Mouse (Mus musculus) kidney, adult 18-20 months (tissue): ENCODE measurements around the gene Atp6v0e.
A peak's percentile ranks its signal among the peaks of the same experiment; 100 is the strongest.

ENCODE experiments used
- DNase-seq: peaks from one replicate; pipeline ENCODE4 v3.0.0; 2021

Atp6v0e gene

GRCm38 (mm10) chr17:26662978-26663683 is at the start of gene Atp6v0e:
TSS of gene Atp6v0e (plus strand) at chr17:26663231.
- DNase-seq, result peak; percentile 91

GRCm38 (mm10) chr17:26614286-26614685 is 48.7 kb upstream of the Atp6v0e start:
- DNase-seq, result no peak

GRCm38 (mm10) chr17:26614708-26615486 is 48.1 kb upstream of the Atp6v0e start:
- DNase-seq, result no peak

DNA sequence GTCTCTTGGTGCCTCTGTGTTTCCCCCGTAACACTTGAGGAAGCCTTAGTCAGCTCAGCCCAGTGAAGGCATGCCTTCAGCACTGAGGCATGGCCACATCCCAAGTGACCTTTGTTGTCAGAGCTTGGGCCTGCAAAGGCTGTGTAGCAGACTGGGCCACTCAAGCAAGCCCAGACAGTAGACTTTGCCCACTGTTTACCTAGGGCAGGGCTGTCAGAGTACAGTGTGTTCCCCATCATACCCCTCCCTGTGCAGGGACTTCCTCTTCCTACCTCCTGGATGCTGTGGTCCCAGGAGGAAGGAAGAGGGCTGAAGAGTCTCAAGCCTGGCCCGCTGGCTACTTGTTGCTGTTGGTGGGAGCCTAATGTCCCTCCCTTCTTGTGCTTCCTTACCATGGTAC is 46.3 kb upstream of the Atp6v0e start:
- DNase-seq, result peak; percentile 82

GRCm38 (mm10) chr17:26618498-26618897 is 44.5 kb upstream of the Atp6v0e start:
- DNase-seq, result no peak

DNA sequence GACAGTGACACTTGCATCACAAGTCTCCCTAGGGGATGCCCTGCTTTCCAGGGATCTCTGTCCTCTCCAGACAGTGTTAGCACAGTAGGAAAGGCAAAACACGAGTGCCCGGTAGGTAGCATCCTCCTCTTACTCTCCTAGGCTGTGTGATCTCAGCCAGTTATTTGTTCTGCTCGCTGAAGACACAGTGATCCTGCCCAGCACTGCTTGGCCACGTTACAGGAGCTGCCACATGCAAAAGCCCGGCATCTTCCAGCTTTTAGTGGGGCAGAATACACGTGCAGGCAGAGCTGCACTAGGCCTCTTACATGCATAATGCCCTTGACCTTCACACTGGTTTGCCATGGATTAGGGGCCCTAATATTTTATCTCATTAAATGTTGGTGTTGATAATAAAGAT is 43.5 kb upstream of the Atp6v0e start:
- DNase-seq, result no peak

GRCm38 (mm10) chr17:26620292-26620691 is 42.7 kb upstream of the Atp6v0e start:
- no peak for DNase-seq

- peak; percentile 88 for DNase-seq
Observed at GRCm38 (mm10) chr17:26620786-26621766, 42.0 kb upstream of the Atp6v0e start.

- no peak for DNase-seq
Observed at GRCm38 (mm10) chr17:26621912-26622311, 41.1 kb upstream of the Atp6v0e start.

DNA sequence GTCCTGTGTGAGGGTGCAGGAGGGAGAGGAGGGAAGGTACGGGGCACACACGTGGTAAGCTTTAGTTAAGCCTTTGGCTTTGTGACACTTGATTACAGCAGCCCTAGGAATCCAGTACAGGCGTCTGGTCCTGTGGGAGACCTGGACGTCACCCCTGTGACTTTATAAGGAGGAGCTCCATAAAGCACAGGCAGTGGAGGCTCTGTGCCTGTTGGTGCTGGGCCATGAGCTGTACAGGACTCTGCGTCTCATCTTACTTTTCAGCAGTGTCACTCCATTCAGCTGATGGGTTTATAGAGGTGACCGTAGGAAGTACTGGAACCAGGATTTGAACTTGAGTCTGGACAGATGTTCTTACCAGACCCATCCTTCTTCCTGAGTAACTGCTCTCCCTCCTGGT is 39.0 kb upstream of the Atp6v0e start:
- DNase-seq, result no peak

DNA sequence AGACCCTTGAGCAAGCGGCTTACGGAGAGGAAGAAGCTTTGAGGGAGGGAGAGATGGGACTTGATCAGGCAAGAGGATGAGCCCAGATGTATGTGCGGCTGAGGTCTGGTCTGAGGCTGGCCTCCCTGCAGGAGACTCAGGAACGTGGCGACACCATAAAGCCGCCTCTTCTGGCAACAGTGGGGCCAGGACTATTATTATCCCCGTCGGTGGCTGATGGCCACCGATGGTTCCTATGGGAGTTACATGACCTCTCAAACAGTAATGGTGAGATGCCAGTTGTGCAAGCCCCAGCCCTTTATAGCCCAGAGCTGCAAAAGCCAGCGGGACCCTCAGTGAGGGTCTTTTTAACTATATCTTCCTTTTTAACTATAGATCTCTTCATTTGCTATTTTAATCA is 38.0 kb upstream of the Atp6v0e start:
- no peak for DNase-seq

DNA sequence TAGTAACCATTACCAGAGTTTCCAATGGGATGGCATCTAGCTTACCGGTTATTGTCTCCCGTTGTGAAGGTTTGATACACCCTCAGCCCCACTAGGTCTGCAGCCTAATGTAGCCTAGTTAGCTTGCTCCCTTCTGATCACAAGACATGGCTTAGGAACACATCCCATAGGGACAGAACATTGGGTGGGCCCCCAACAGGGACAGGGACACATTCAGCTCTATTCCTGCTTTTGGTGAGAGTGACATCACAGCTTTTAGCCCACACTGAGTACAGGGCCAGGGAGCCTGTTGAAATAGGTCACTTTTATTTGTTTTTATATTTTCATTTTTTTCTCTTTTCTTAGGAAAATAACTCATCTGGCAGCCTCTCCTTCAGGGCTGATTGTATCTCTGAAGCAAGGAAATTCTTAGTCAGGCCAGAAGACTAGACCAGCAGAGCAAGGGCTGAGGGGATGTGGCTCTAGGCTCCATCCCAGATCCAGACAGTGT is 37.5 kb upstream of the Atp6v0e start:
- no peak for DNase-seq

DNA sequence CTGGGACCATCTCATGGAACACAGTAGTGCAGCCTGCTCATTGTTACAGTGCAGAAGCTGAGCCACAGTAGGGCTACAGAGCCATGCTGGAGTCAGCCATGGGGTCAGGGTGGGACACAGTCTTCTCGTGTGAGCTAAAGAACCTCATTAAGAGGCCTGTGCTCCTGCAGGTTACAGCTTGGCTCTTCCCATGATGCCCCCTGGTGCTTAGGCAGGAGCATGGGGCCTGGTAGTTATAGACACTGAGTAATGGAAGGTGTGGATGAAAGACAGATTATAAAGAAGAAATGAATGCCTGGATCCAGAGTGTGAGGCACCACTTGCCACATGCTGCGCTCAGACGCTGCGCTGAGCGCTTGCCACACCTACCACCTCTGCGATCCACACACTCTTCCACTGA is 34.6 kb upstream of the Atp6v0e start:
- DNase-seq, result no peak

- DNase-seq, result no peak
Observed at GRCm38 (mm10) chr17:26628936-26629335, 34.1 kb upstream of the Atp6v0e start.

DNA sequence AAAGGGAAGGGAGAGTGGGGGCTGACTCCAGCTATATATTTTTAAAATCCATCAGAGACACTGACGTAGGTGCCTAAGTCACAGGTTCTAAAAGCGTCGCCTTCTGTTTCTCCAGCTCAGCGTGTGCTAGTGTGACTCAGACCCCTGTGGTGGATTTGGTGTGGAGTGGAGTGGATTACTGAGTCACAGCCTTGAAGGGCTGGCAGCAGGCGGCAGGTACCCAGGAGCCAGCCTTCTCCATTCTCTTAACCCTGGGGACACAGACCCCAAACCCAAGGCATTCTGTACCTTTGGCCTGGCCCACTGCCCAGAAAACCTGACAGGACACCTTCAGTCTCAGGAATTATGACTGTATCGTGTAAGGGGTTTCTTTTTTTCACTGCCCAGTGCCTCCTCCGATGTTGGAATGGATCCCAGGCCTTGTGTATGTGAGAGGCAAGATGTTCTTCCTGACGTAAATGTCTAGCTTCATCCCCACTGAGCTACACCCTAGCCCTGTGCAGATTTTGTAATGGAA is 31.2 kb upstream of the Atp6v0e start:
- no peak for DNase-seq

DNA sequence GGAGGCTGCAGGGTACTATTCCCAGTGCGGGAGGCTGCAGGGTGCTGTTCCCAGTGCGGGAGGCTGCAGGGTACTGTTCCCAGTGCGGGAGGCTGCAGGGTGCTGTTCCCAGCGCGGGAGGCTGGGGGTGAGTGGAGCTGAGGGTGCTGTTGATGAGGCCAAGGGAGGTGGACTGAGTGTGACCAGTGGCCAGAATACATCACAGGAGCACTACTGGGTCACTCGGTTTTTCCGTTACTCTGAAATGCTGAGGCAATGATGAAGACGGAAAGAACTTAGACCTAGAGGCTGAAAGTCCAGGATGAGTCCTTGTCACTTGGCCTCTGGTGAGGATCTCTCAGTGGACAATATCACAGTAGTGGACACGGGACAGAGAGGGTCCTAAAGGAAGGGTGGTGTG is 29.8 kb upstream of the Atp6v0e start:
- DNase-seq, result no peak

DNA sequence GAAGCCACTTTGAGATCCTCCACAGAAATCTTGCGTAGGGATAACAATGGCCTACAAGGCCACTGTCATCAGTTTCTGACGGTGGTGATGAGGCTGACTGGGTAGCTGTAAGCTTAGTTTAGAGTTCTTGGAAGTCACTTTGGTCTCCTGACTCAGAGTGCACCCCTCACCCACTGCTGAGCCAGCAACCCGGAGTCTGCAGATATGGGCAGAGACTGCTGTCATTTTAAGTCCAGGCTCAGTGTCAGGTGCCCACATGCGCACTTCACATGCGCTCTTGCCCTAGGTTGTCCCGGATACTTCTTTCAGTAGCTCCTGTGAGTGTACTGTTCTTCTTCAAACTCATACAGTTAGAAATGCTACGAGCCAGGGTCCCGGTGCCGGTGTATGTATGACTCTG is 29.1 kb upstream of the Atp6v0e start:
- DNase-seq, result no peak

- DNase-seq, result no peak
Observed at GRCm38 (mm10) chr17:26634539-26634938, 28.5 kb upstream of the Atp6v0e start.

- DNase-seq, result no peak
Observed at GRCm38 (mm10) chr17:26635951-26636350, 27.1 kb upstream of the Atp6v0e start.

DNA sequence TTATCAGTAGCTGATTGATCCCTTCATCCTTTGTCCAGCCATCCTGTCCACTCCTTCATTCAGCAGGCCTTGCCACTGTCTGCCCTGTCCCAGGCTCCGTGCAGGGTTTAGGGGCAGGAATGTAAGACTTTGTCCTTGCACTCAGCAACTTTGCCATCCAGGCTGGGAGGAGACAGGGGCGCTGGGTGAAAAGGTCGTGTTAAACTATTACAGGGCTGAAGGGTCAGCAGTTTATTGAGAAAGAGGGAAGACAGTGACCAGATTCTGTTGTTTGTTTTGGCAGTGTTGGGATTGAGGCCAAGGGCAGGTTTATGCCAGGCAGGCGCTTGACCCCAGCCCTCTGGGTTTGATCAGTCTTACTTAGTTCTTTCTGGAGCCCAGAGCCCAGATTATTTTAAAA is 25.2 kb upstream of the Atp6v0e start:
- peak; percentile 83 for DNase-seq

- DNase-seq, result peak; percentile 89
Observed at GRCm38 (mm10) chr17:26638655-26639054, 24.4 kb upstream of the Atp6v0e start.

DNA sequence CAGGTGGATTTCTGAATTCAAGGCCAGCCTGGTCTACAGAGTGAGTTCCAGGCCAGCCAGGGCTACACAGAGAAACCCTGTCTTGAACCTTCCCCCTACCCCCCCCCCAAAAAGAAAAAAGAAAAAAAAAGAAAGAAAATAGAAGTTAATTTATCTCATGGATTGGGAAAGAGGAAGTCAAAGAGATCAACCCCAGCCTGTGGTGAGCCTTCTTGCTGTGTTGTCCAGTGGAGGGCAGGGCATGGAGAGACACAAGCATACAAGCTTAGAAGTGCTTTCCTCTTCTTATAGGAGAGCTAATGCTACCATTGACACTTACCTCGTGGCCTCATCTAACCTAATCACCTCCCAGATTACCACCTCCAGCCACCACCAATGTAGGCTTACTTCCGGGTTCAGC is 23.2 kb upstream of the Atp6v0e start:
- DNase-seq, result no peak

DNA sequence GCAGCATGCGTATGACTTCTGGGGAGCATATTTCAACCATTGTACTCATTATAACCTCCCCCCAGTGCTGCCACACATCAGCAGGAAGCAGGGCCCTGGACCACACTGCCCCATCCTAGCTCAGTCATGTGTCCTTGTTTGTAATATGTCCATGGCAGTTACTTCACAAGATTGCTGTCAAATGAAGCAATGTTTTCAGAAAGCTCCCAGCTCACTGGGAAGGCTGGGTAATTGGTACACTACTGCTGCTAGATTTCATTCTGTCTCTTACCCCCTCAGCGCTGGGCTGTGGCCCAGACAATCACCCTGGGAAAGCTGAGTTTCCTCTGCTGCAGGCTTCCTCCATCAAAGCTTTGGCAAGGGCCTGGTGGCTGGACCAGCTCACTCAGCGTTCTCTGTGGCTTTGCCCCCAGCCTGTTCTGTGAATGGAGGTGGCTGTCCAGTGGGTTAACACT is 22.7 kb upstream of the Atp6v0e start:
- DNase-seq, result no peak
